Mouse (Mus musculus): ENCODE measurements around the gene Cyp27a1. TPM values are rescaled to one million over a fixed set of nuclear protein-coding genes. Genes with fewer than 3 reads are reported as not detected.
A peak's percentile ranks its signal among the peaks of the same experiment; 100 is the strongest.

Cyp27a1 gene
- polyA plus RNA-seq, 1 experiment: 40.2 TPM

DNA sequence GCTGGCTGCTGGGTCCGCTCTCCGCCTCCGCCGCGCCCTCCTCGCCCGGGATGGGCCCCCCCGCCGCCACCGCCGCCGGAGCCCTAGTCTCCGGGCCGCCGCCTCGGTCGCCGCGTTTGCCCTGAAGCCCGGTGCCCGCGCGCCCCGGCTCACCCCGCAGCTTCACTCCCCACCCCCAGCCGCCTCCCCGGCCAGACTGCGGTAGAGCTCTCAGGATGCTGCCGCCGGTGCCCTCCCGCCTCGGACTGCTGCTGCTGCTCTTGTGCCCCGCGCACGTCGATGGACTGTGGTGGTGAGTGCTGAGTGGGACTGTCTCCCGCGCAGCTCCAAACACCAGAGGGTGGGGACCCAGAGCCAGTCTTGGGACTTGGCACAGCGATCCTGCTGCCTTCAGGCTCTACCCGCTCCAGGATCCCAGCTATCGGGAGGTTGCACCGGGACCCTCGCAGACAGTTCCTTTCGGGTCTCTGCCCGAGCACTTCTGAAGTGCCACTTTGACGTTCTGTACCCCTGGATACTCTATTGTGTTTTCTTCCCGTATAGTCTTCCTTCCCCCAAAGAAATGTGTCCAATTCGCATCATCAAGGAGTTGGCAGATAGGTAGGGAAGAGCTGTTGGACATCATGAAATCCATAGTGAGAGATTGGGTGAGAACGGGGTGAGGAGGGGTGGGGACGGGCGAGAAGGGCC lies 58.7 kb downstream of the Cyp27a1 start:
- H3K4me1 ChIP-seq (ENCODE audit: control insufficient read depth, insufficient read depth, insufficient read length, low read length): no peaks in the 10 kb centered on the region; the same call in 1 of the 2 replicates
- H3K4me3 ChIP-seq (ENCODE audit: insufficient read depth, low read depth, low read length): peak overlapping the region; percentile 52
- H3K27ac ChIP-seq (replicated peaks; ENCODE audit: low read depth, low read length): no peak overlapping the region

DNA sequence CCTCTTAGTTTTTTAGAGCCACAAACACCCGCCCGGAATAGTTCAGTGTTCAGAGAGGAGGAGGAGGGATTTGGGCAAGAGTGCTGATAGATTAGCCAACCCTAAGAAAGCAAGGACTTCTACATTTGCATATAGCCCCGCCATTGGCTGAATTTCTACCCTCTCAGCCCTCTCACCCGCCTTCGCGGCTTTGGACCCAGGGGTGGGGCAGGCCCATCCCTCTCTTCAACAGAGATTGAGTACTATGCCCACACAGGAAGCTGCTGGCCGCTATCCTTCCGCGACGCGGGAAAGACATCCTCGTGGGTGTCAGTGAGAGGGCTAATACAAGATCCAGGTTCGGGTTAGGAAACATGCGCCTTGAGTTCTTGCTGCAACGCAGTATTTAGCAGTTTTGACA lies 59.8 kb downstream of the Cyp27a1 start:
- Histone ChIP-seq H3K27ac (replicated peaks; ENCODE audit: low read depth, low read length) (no peak overlapping the region), H3K4me3 (ENCODE audit: insufficient read depth, low read depth, low read length) (no peak overlapping the region), H3K4me1 (ENCODE audit: control insufficient read depth, insufficient read depth, insufficient read length, low read length) (no peaks in the 10 kb centered on the region; the same call in 1 of the 2 replicates)

DNA sequence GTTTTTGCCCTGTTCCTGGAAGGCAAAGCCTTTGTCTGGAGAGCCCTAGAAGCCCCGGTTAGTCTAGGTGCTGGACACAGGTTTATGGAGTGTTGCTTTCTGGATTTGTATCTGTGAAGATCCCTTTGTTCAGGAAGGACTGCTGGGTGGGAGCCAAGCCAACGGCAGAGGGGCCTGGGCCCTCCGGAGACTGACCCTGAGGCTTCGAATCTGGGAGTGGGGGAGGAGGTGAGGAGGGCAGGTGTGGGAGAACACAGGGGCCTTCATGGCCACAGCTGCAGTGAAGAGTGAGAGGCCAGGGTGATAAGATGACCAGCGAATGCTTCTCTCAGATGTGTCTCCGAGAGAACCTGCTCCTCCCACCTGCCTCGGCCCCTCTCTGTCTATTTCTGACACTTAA lies 60.7 kb downstream of the Cyp27a1 start:
- no peak overlapping the region for H3K4me3 ChIP-seq (ENCODE audit: insufficient read depth, low read depth, low read length)
- no peak overlapping the region for H3K27ac ChIP-seq (replicated peaks; ENCODE audit: low read depth, low read length)
- no peaks in the 10 kb centered on the region; the same call in 1 of the 2 replicates for H3K4me1 ChIP-seq (ENCODE audit: control insufficient read depth, insufficient read depth, insufficient read length, low read length)

DNA sequence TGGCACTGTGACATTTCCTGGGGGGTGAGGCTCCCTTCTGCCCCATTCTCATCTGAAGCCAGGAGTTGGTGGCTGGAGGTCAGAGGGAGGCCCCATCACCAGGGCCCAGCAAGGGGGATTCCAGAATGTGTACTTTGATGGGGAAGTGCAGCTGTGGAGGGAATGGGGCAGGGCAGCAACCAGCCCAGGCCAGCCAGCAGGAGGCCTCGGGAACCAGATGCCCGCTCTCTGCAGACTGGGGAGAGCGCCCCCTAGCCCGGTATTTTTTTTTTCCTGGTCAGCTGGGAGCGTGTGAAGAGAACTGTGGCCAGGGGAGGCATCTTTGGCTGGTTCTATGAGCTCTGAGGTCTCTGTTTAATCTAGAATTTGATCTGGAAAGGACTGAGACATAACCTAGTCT lies 62.4 kb downstream of the Cyp27a1 start:
- Histone ChIP-seq H3K27ac (replicated peaks; ENCODE audit: low read depth, low read length) (no peak overlapping the region), H3K4me3 (ENCODE audit: insufficient read depth, low read depth, low read length) (no peak overlapping the region), H3K4me1 (ENCODE audit: control insufficient read depth, insufficient read depth, insufficient read length, low read length) (no peaks in the 10 kb centered on the region; the same call in 1 of the 2 replicates)

DNA sequence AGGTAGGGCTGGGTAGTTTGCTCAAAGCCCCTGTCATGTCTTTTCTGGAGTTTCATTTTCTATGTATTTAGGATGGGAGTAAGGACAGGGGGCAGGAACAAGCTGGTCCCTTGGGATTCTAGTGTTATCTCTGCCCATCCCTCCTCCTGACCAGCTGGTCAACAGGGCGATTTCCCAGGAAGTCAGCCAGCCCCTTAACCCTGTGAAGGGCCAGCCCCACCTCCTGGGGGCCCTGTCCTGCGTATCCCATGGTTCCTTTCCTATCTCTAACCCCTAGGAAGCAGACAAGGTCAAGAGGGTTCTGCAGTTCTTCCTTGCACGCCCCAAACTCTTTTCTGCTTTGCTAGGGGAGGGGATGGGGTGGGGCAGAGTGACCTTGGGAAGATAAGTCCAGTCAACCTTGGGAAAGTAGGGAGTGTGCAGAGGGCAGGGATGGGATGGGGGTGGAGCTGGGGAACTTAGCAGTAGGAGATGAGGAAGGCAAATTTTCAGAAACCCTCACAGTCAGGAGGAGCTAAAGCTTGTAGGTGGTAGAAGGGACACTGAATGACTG lies 65.6 kb downstream of the Cyp27a1 start:
- Histone ChIP-seq H3K4me1 (ENCODE audit: control insufficient read depth, insufficient read depth, insufficient read length, low read length) (0 out of 2 replicates have a peak, but pooled peaks cover 3% of the 10 kb centered on the region), H3K27ac (replicated peaks; ENCODE audit: low read depth, low read length) (no peak overlapping the region), H3K4me3 (ENCODE audit: insufficient read depth, low read depth, low read length) (no peak overlapping the region)

DNA sequence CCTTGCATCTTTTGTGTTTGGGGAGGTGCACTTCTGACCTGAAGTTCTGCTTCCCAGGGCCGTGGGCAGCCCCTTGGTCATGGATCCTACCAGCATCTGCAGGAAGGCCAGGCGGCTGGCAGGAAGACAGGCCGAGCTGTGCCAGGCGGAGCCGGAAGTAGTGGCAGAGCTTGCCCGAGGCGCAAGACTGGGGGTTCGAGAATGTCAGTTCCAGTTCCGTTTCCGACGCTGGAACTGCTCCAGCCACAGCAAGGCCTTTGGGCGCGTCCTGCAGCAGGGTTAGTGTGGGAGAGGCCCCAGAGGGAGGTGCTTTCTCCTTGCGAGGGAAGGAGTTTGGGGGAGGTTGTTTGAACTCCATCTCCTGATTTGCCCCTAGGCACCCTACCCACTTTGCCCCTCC lies 68.7 kb downstream of the Cyp27a1 start:
- Histone ChIP-seq H3K4me3 (ENCODE audit: insufficient read depth, low read depth, low read length) (no peak overlapping the region), H3K27ac (replicated peaks; ENCODE audit: low read depth, low read length) (no peak overlapping the region), H3K4me1 (ENCODE audit: control insufficient read depth, insufficient read depth, insufficient read length, low read length) (0 out of 2 replicates have a peak, but pooled peaks cover 3% of the 10 kb centered on the region)

DNA sequence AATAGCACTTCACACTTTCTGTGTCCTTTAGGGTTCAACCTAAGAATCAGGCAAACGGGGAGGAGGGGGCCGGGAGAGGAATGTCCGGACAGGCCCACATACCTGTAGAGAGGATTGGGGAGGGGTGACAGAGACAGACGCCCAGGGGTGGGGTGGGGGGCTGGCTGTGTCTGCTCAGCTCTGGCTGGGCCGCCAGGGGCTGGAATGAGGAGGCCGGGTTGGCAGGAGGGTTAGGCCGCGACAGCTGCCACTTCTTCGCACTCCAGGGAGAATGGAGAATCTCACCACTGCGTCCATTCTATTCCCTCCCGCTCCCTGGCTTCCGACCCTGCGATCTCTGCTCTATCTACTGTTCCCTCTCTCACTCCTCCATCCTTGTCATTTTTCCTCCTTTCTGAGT lies 70.2 kb downstream of the Cyp27a1 start:
- Histone ChIP-seq H3K27ac (replicated peaks; ENCODE audit: low read depth, low read length) (no peak overlapping the region), H3K4me1 (ENCODE audit: control insufficient read depth, insufficient read depth, insufficient read length, low read length) (0 out of 2 replicates have a peak, but pooled peaks cover 3% of the 10 kb centered on the region), H3K4me3 (ENCODE audit: insufficient read depth, low read depth, low read length) (no peak overlapping the region)

DNA sequence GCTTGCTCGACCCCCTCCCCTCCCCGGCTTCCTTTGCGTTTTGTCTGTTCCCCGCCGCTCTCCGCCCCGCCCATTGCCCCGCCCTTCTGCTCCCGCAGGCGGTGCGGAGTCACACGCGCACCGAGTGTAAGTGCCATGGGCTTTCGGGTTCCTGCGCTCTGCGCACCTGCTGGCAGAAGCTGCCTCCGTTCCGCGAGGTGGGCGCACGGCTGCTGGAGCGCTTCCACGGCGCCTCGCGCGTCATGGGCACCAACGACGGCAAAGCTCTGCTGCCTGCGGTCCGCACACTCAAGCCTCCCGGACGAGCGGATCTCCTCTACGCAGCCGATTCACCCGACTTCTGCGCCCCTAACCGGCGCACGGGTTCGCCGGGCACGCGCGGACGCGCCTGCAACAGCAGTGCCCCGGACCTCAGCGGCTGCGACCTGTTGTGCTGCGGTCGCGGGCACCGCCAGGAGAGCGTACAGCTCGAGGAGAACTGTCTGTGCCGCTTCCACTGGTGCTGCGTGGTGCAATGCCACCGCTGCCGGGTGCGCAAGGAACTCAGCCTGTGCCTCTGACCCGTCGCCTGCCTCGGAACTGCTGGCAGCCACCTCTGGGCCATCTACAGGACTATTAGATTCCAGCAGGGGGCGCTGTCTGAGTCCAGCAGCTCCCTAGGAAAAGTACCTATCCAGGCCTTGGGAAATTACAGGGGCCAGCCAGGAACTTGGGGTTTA lies 70.8 kb downstream of the Cyp27a1 start:
- Histone ChIP-seq H3K27ac (replicated peaks; ENCODE audit: low read depth, low read length) (no peak overlapping the region), H3K4me1 (ENCODE audit: control insufficient read depth, insufficient read depth, insufficient read length, low read length) (0 out of 2 replicates have a peak, but pooled peaks cover 3% of the 10 kb centered on the region), H3K4me3 (ENCODE audit: insufficient read depth, low read depth, low read length) (peak overlapping the region; percentile 51)

Other genes starting within 250 kb of the Cyp27a1 start
- gene Cnot9, start 207.5 kb upstream of the Cyp27a1 start, polyA plus RNA-seq (2012; ENCODE audit: insufficient read depth, insufficient read length, missing spikeins): 9.7 and 9.8 TPM in 2 replicates
- 1.1 TPM in 1 of 2 replicates, not detected in the other for gene Plcd4, start 170.7 kb upstream of the Cyp27a1 start, polyA plus RNA-seq (2012; ENCODE audit: insufficient read depth, insufficient read length, missing spikeins)
- 3.4 and 3.6 TPM in 2 replicates for gene Usp37, start 169.3 kb upstream of the Cyp27a1 start, polyA plus RNA-seq (2012; ENCODE audit: insufficient read depth, insufficient read length, missing spikeins)
- gene Zfp142, start 125.3 kb upstream of the Cyp27a1 start, polyA plus RNA-seq (2012; ENCODE audit: insufficient read depth, insufficient read length, missing spikeins): 5.1 and 6.1 TPM in 2 replicates
- gene Bcs1l, start 125.3 kb upstream of the Cyp27a1 start, polyA plus RNA-seq (2012; ENCODE audit: insufficient read depth, insufficient read length, missing spikeins): 31.4 and 36.9 TPM in 2 replicates
- 15.5 and 21.6 TPM in 2 replicates for gene Rnf25, start 112.2 kb upstream of the Cyp27a1 start, polyA plus RNA-seq (2012; ENCODE audit: insufficient read depth, insufficient read length, missing spikeins)
- gene Stk36, start 112.1 kb upstream of the Cyp27a1 start, polyA plus RNA-seq (2012; ENCODE audit: insufficient read depth, insufficient read length, missing spikeins): 0.58 and 1.5 TPM in 2 replicates
- gene Ttll4, start 51.8 kb upstream of the Cyp27a1 start, polyA plus RNA-seq (2012; ENCODE audit: insufficient read depth, insufficient read length, missing spikeins): 6.2 and 9.6 TPM in 2 replicates
- gene Prkag3, start 35.6 kb downstream of the Cyp27a1 start, polyA plus RNA-seq (2012; ENCODE audit: insufficient read depth, insufficient read length, missing spikeins): 0.59 and 1.3 TPM in 2 replicates
- not detected in 2 replicates for gene Wnt6, start 58.3 kb downstream of the Cyp27a1 start, polyA plus RNA-seq (2012; ENCODE audit: insufficient read depth, insufficient read length, missing spikeins)
- gene Wnt10a, start 77.9 kb downstream of the Cyp27a1 start, polyA plus RNA-seq (2012; ENCODE audit: insufficient read depth, insufficient read length, missing spikeins): not detected in 2 replicates
- gene Cdk5r2, start 141.4 kb downstream of the Cyp27a1 start, polyA plus RNA-seq (2012; ENCODE audit: insufficient read depth, insufficient read length, missing spikeins): not detected in 2 replicates
- gene Fev, start 171.8 kb downstream of the Cyp27a1 start, polyA plus RNA-seq (2012; ENCODE audit: insufficient read depth, insufficient read length, missing spikeins): not detected in 2 replicates
- not detected in 2 replicates for gene Cryba2, start 179.6 kb downstream of the Cyp27a1 start, polyA plus RNA-seq (2012; ENCODE audit: insufficient read depth, insufficient read length, missing spikeins)
- not detected in 2 replicates for gene Cfap65, start 222.0 kb downstream of the Cyp27a1 start, polyA plus RNA-seq (2012; ENCODE audit: insufficient read depth, insufficient read length, missing spikeins)
- gene Ihh, start 238.1 kb downstream of the Cyp27a1 start, polyA plus RNA-seq (2012; ENCODE audit: insufficient read depth, insufficient read length, missing spikeins): not detected in 2 replicates

All from brown adipose tissue, adult 24 weeks (tissue).